ENCODE assay signal across 16 mouse cellular contexts in the genomic region with DNA sequence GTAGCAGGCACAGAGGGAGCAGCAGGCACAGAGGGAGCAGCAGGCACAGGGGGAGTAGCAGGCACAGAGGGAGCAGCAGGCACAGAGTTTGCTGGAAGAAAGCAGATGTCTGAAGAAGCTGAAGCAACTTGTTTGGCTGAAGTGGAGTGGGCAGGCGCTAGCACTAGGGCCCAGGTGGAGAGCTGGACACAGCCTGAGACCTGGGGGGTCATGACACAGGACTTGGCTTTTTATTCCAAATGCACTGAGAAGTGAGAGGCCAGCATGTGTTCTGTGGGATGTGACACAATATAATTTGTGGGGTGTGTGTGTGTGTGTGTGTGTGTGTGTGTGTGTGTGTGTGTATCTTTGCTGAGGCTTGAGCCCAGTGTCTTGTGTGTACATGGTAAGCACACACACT.
DNase-seq lines count a peak whose midpoint lies in the region; TF ChIP-seq lines count a peak whose summit lies in the region.
"Had no signal": no experiment of that assay in that cellular context is flagged by ENCODE, and none has a peak within 500 bp of the region (broad histone marks: within the 10 kb centered on the region; RNA-seq: fewer than 3 reads in every experiment).

No protein-coding gene starts in this region.

- no peak for DNase-seq in cerebellum, adult 2 months
- no peak for DNase-seq in cerebellum, postnatal 36 days
- peak; percentile 51 for DNase-seq in cerebellum, adult 9-11 months
- no peak for DNase-seq in cerebellum, adult 11 months
- DNase-seq: adrenal gland, adult 2 months; adrenal gland, adult 8-10 months; adrenal gland, postnatal 10 days; adrenal gland, postnatal 14 days; adrenal gland, postnatal 25 days; adrenal gland, postnatal 36 days; B cell, adult 2 months; cerebellum, adult 11-12 months; cerebellum, adult 18-20 months; cerebellum, adult 8-10 months had no signal

- H3K4me1 ChIP-seq in cerebellum, adult 2 months (ENCODE audit: control insufficient read depth, insufficient read depth, low read length): peaks cover 81% of the 10 kb centered on the region

- TF ChIP-seq POLR2A in cerebellum, adult 2 months (IDR thresholded peaks at IDR 0.05; ENCODE audit: borderline replicate concordance, insufficient read depth, low read length): no peak

- no peaks in the 10 kb centered on the region for H3K27me3 ChIP-seq in cerebellum, adult 2 months (ENCODE audit: control insufficient read depth, insufficient read depth, low read length)
- H3K27me3 ChIP-seq: CH12.LX, Patski had no signal

- no peak overlapping the region for H3K4me3 ChIP-seq in cerebellum, adult 2 months (replicated peaks; ENCODE audit: insufficient read depth, low read depth, low read length)

- TF ChIP-seq CTCF in cerebellum, adult 2 months (IDR thresholded peaks at IDR 0.05; ENCODE audit: borderline replicate concordance, insufficient read depth, low read depth, low read length): no peak

- H3K27ac ChIP-seq in cerebellum, adult 2 months (ENCODE audit: insufficient read depth, low read length): peak overlapping the region; percentile 46

- 63% methylated on average over 1 of the region's 1 CpGs for WGBS in cerebellum, adult 2 months
